Mouse (Mus musculus) heart, postnatal 0 days (tissue): ENCODE measurements at regions not wholly inside any gene's neighbourhood (a gene's known extent, or its start where the extent isn't known, plus 50 kb on each side); places are given as distances from the start of the nearest gene placed in this dataset.

ENCODE experiments used
- CTCF ChIP-seq: IDR thresholded peaks from 2 replicates; pipeline ENCODE4 v1.5.1; 2016; ENCODE audit warnings: antibody characterized with exemption, control low read depth, low read depth
- EP300 ChIP-seq: IDR thresholded peaks from 2 replicates; pipeline ENCODE4 v1.6.1; 2016; ENCODE audit warnings: antibody characterized with exemption, low read depth

DNA sequence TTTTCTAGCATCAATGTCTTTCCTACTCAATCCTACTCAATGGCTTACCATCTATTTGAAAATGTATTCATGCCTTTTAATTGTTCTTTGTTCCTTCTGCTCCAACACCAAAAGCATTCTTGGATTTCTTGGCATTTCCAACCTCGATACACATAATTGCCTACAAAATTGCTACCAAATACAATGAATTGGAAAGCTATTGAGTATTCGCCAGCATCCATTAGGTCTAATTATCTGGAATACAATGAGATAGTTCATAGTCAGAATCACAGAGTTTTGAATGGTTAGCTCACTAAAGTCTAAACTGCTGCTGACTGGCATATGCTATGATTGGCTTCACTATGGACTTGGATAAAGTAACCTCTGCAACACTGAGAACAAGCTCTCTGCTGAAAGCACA, 696.8 kb downstream of the Efnb2 start:
- no peak for TF ChIP-seq CTCF
- no peak for TF ChIP-seq EP300
